In the genomic region with DNA sequence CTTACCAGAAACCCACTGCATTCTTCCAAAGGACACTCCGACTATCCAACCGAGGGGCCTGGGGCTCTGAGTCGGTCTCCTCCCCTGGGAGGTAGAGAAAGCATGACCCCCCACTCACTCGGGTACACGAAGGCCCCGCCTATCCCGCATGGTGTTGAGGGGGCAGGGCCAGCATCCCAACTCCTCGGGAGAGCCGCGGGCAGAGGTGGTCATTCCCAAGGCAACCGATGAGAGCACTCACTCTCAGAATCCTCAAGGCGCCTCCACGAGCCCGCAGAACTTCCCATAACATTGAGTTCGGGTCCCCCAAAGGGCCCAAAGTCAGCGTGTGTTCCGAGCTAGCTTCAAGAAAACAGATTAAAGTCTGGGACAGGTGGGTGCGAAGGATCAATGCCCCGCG, we compare ENCODE assay signal across 8 mouse cellular contexts. TPM values are rescaled to one million over a fixed set of nuclear protein-coding genes. Genes with fewer than 3 reads are reported as not detected.
DNase-seq lines count a peak whose midpoint lies in the region; ATAC-seq and TF ChIP-seq lines count a peak whose summit lies in the region.

No protein-coding gene starts in this region.

- peak overlapping the region; percentile 87 for H3K4me2 ChIP-seq in heart, embryonic 12.5 days
- H3K4me2 ChIP-seq in midbrain, embryonic 11.5 days, result peak overlapping the region; percentile 83

- peak overlapping the region; percentile 81 for H3K4me3 ChIP-seq in thymus, adult 2 months (ENCODE audit: control insufficient read depth, insufficient read depth, low read length)
- H3K4me3 ChIP-seq in heart, embryonic 12.5 days, result peak overlapping the region; percentile 59
- peak overlapping the region; percentile 58 for H3K4me3 ChIP-seq in midbrain, embryonic 11.5 days (ENCODE audit: low read depth, low read length)

- H3K9me3 ChIP-seq in heart, embryonic 12.5 days (replicated peaks), result no peaks in the 10 kb centered on the region
- H3K9me3 ChIP-seq in midbrain, embryonic 11.5 days (ENCODE audit: control insufficient read depth, low read length), result no peaks in the 10 kb centered on the region

- H3K4me1 ChIP-seq in thymus, adult 2 months (replicated peaks; ENCODE audit: control insufficient read depth, insufficient read depth, low read length), result peaks cover 24% of the 10 kb centered on the region
- peaks cover 10% of the 10 kb centered on the region; the same call in 1 of the 2 replicates for H3K4me1 ChIP-seq in heart, embryonic 12.5 days (replicated peaks)
- H3K4me1 ChIP-seq in midbrain, embryonic 11.5 days (ENCODE audit: control insufficient read depth, insufficient read depth, low read length), result peaks cover 3% of the 10 kb centered on the region; the same call in 1 of the 2 replicates

- H3K9ac ChIP-seq in heart, embryonic 12.5 days, result peak overlapping the region; percentile 68
- H3K9ac ChIP-seq in midbrain, embryonic 11.5 days (ENCODE audit: low read length), result peak overlapping the region; percentile 69

- TF ChIP-seq POLR2A in thymus, adult 2 months (IDR thresholded peaks at IDR 0.05; ENCODE audit: control insufficient read depth, extremely low read depth, insufficient read depth, low read length, poor library complexity), result no peak

- DNase-seq in adrenal gland, adult 2 months, result peak; percentile 55
- no peak for DNase-seq in adrenal gland, adult 8-10 months
- DNase-seq in thymus, adult 2 months, result peak; percentile 23
- no peak for DNase-seq in thymus, postnatal 25 days
- DNase-seq in layer of hippocampus, postnatal 36 days, result peak; percentile 23 to 33
- DNase-seq in midbrain, embryonic 11.5 days (ENCODE audit: low spot score, missing footprints), result peak; percentile 90
- DNase-seq in right cerebral cortex, postnatal 36 days (ENCODE audit: low spot score in 2 of 2), result no peak

- H3K36me3 ChIP-seq in thymus, adult 2 months (ENCODE audit: control insufficient read depth, insufficient read depth, low read length), result no peaks in the 10 kb centered on the region
- peaks cover 7% of the 10 kb centered on the region for H3K36me3 ChIP-seq in heart, embryonic 12.5 days
- H3K36me3 ChIP-seq in midbrain, embryonic 11.5 days (ENCODE audit: control insufficient read depth, insufficient read depth, low read length), result no peaks in the 10 kb centered on the region

- no peak overlapping the region for H3K27ac ChIP-seq in thymus, adult 2 months (ENCODE audit: control insufficient read depth, insufficient read depth, low read length)
- H3K27ac ChIP-seq in heart, embryonic 12.5 days (ENCODE audit: poor library complexity, severe bottlenecking), result no peak overlapping the region
- H3K27ac ChIP-seq in midbrain, embryonic 11.5 days (ENCODE audit: low read depth, low read length), result no peak overlapping the region; the same call in 1 of the 2 replicates

- no peaks in the 10 kb centered on the region for H3K27me3 ChIP-seq in thymus, adult 2 months (ENCODE audit: control insufficient read depth, insufficient read depth, low read length)
- H3K27me3 ChIP-seq in heart, embryonic 12.5 days (replicated peaks), result peaks cover 19% of the 10 kb centered on the region
- peaks cover 3% of the 10 kb centered on the region; the same call in 1 of the 2 replicates for H3K27me3 ChIP-seq in midbrain, embryonic 11.5 days (ENCODE audit: control insufficient read depth, insufficient read depth, low read length)

- 26% methylated on average over 20 of the region's 20 CpGs for WGBS in thymus, adult 2 months
- WGBS in heart, embryonic 12.5 days, result 1% methylated on average over 20 of the region's 20 CpGs
- WGBS in midbrain, embryonic 11.5 days, result 2% methylated on average over 20 of the region's 20 CpGs

- ATAC-seq in heart, embryonic 12.5 days (ENCODE audit: insufficient number of reproducible peaks, low FRiP score), result peak; percentile 68
- ATAC-seq in midbrain, embryonic 11.5 days (ENCODE audit: low FRiP score), result peak; percentile 76

- no peak for TF ChIP-seq CTCF in thymus, adult 2 months (IDR thresholded peaks at IDR 0.05; ENCODE audit: borderline replicate concordance, control insufficient read depth, extremely low read depth, insufficient read depth, low read length, poor library complexity)

RNA-seq across cellular contexts. Expression of a gene that starts 2.0 kb away (rescaled TPM):
- 1 to 10 TPM; 2.0 to 4.7 TPM for total RNA-seq in adrenal gland, adult 2 months (2021)
- polyA plus RNA-seq in adrenal gland, adult 2 months (2012; rRNA removed), result 5.3 and 7.5 TPM in 2 replicates
- 1 to 10 TPM; 1.4 to 4.3 (median 3.3) TPM for total RNA-seq in adrenal gland, adult 8-10 months (2022)
- 6.8 and 7.2 TPM in 2 replicates for polyA plus RNA-seq in thymus, adult 2 months (2012; rRNA removed)
- polyA plus RNA-seq in heart, embryonic 12.5 days (2016; fragmentation: Nextera tagmentation; extraction: Ambion mirVana), result 0.27 and 0.40 TPM in 2 replicates
- total RNA-seq in layer of hippocampus, postnatal 36 days (2021), result under 1 TPM; 0.40 to 0.42 TPM
- polyA plus RNA-seq in midbrain, embryonic 11.5 days (2014; fragmentation: Nextera tagmentation; extraction: Ambion mirVana), result 0.46 and 0.57 TPM in 2 replicates

RNA-seq across cellular contexts. Expression of a gene that starts 2.9 kb away (rescaled TPM):
- total RNA-seq in adrenal gland, adult 2 months (2021), result 10 to 100 TPM; 33.2 to 47.4 TPM
- polyA plus RNA-seq in adrenal gland, adult 2 months (2012; rRNA removed), result 52.8 and 56.1 TPM in 2 replicates
- total RNA-seq in adrenal gland, adult 8-10 months (2022), result 10 to 100 TPM; 25.6 to 55.5 (median 39.8) TPM
- polyA plus RNA-seq in thymus, adult 2 months (2012; rRNA removed), result 90.6 and 141 TPM in 2 replicates
- polyA plus RNA-seq in heart, embryonic 12.5 days (2016; fragmentation: Nextera tagmentation; extraction: Ambion mirVana), result 20.0 and 24.5 TPM in 2 replicates
- total RNA-seq in layer of hippocampus, postnatal 36 days (2021), result 10 to 100 TPM; 28.3 to 32.9 TPM
- polyA plus RNA-seq in midbrain, embryonic 11.5 days (2014; fragmentation: Nextera tagmentation; extraction: Ambion mirVana), result 22.4 and 23.4 TPM in 2 replicates

RNA-seq across cellular contexts. Expression of a gene that starts 12.0 kb away (rescaled TPM):
- not detected for total RNA-seq in adrenal gland, adult 2 months (2021)
- polyA plus RNA-seq in adrenal gland, adult 2 months (2012; rRNA removed), result 0.13 and 0.19 TPM in 2 replicates
- total RNA-seq in adrenal gland, adult 8-10 months (2022), result not detected
- polyA plus RNA-seq in thymus, adult 2 months (2012; rRNA removed), result 1.8 and 3.0 TPM in 2 replicates
- polyA plus RNA-seq in heart, embryonic 12.5 days (2016; fragmentation: Nextera tagmentation; extraction: Ambion mirVana), result not detected in 2 replicates
- total RNA-seq in layer of hippocampus, postnatal 36 days (2021), result not detected
- polyA plus RNA-seq in midbrain, embryonic 11.5 days (2014; fragmentation: Nextera tagmentation; extraction: Ambion mirVana), result not detected in 2 replicates

RNA-seq across cellular contexts. Expression of a gene that starts 16.5 kb away (rescaled TPM):
- total RNA-seq in adrenal gland, adult 2 months (2021), result 100 to 1,000 TPM; 236 to 240 TPM
- 97.2 and 133 TPM in 2 replicates for polyA plus RNA-seq in adrenal gland, adult 2 months (2012; rRNA removed)
- 100 to 1,000 TPM; 206 to 258 (median 232) TPM for total RNA-seq in adrenal gland, adult 8-10 months (2022)
- polyA plus RNA-seq in thymus, adult 2 months (2012; rRNA removed), result 120 and 126 TPM in 2 replicates
- 148 and 151 TPM in 2 replicates for polyA plus RNA-seq in heart, embryonic 12.5 days (2016; fragmentation: Nextera tagmentation; extraction: Ambion mirVana)
- 100 to 1,000 TPM; 172 to 177 TPM for total RNA-seq in layer of hippocampus, postnatal 36 days (2021)
- 189 and 198 TPM in 2 replicates for polyA plus RNA-seq in midbrain, embryonic 11.5 days (2014; fragmentation: Nextera tagmentation; extraction: Ambion mirVana)

RNA-seq across cellular contexts. Expression of a gene that starts 47.9 kb away (rescaled TPM):
- total RNA-seq in adrenal gland, adult 2 months (2021), result 10 to 100 TPM; 22.9 to 26.3 TPM
- 2.8 and 4.4 TPM in 2 replicates for polyA plus RNA-seq in adrenal gland, adult 2 months (2012; rRNA removed)
- total RNA-seq in adrenal gland, adult 8-10 months (2022), result 10 to 100 TPM in 2 of 4 experiments, 1 to 10 TPM in 2; 7.9 to 17.5 (median 10.3) TPM
- 5.2 and 7.1 TPM in 2 replicates for polyA plus RNA-seq in thymus, adult 2 months (2012; rRNA removed)
- 3.1 and 3.6 TPM in 2 replicates for polyA plus RNA-seq in heart, embryonic 12.5 days (2016; fragmentation: Nextera tagmentation; extraction: Ambion mirVana)
- total RNA-seq in layer of hippocampus, postnatal 36 days (2021), result 1 to 10 TPM; 7.5 to 7.9 TPM
- 2.8 and 3.4 TPM in 2 replicates for polyA plus RNA-seq in midbrain, embryonic 11.5 days (2014; fragmentation: Nextera tagmentation; extraction: Ambion mirVana)

Comparison
In these comparisons a context has a peak if more than half of its experiments do, and no peak if none do; other contexts are left out.
1. DNase-seq: peak in adrenal gland, adult 2 months (single experiment), thymus, adult 2 months (single experiment), layer of hippocampus, postnatal 36 days (2 of 2) and midbrain, embryonic 11.5 days (single experiment); none in adrenal gland, adult 8-10 months (single experiment), thymus, postnatal 25 days (single experiment) and right cerebral cortex, postnatal 36 days (0 of 2).
2. Peak in every context shown above with its lines, with median percentiles within 50 percentile points of each other: H3K4me3 ChIP-seq.